Mouse (Mus musculus): Measurements from ENCODE around the gene Utp6.

Gene Utp6

GRCm38 (mm10) chr11:79901146-79901545, 61.0 kb downstream of the Utp6 start:
- in situ Hi-C loops (cut with MboI; ENCODE audit: low pct_unique_long_range_greater_than_20kb in 1 of 2, low sequenced_read_pairs in 2 of 2, unreplicated experiment in 1 of 2), result loop anchor here in 1 of 2 experiments (25.0 kb wide), 1 partner anchor 314 kb away; the partner anchor contains the start of gene Rab11fip4

DNA sequence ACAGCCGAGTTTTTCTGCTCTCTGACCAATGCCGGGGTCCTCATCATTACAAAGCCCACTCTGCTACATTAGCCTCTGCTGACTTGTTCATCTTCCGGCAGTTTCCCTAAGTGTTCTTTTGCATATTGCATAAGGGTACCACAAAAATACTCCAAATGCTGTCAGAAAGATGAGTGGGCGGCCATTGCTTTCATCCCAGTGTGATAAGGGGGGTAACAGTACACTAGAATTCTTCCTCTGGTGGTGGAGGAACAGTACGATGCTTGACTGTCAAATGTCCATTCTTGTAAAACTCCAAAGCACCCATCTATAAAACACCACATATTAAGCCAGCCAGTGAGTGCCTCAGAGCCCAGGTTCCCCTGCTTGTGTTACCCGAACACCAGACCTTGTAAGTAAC, 69.9 kb downstream of the Utp6 start:
- in situ Hi-C loops (cut with MboI; ENCODE audit: low pct_unique_long_range_greater_than_20kb in 1 of 2, low sequenced_read_pairs in 2 of 2, unreplicated experiment in 1 of 2), result no loop called here

GRCm38 (mm10) chr11:79890822-79891221, 71.4 kb downstream of the Utp6 start:
- in situ Hi-C loops (cut with MboI; ENCODE audit: low pct_unique_long_range_greater_than_20kb in 1 of 2, low sequenced_read_pairs in 2 of 2, unreplicated experiment in 1 of 2), result no loop called here

DNA sequence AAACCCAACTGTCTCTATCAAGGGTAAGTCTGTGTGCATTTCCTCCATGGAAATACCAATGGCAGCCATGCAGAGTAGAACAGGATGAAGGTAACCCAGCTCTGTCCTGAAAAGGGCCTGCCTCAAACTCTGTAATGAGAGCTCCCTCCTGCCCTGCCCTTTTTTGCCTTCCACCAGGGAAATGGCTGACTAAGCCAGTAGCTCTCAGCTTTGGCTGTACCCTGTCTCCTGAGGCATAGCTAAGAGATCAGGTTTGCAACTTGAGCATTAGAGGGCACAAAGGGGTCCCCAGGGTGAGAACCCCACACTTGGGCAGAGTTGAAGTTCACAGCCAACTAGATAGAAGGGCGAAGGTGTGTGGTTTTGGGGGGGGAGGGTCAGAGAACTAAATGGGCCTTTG, 75.2 kb downstream of the Utp6 start:
- in situ Hi-C loops (cut with MboI; ENCODE audit: low pct_unique_long_range_greater_than_20kb in 1 of 2, low sequenced_read_pairs in 2 of 2, unreplicated experiment in 1 of 2), result no loop called here

DNA sequence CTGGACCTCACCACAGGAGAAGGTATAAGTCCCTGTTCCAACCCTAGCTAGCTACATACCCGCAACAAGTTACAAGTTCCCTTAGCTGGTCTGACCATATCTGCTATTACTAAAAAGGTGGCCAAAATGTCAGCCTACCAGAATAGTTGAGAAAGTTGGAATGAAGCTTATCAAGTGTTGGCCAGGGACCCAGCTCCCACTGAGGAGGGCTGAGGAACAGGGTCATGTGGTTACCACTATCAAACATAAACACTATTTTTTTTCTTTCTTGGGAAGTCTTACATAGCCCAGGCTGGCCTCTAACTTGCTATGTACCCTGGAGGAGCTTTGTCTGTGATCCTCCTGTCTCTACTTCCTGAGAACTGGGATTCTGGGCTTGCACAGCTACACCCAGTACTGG, 75.8 kb downstream of the Utp6 start:
- in situ Hi-C loops (cut with MboI; ENCODE audit: low pct_unique_long_range_greater_than_20kb in 1 of 2, low sequenced_read_pairs in 2 of 2, unreplicated experiment in 1 of 2), result no loop called here

GRCm38 (mm10) chr11:79885713-79886393, 76.3 kb downstream of the Utp6 start:
- in situ Hi-C loops (cut with MboI; ENCODE audit: low pct_unique_long_range_greater_than_20kb in 1 of 2, low sequenced_read_pairs in 2 of 2, unreplicated experiment in 1 of 2), result no loop called here

GRCm38 (mm10) chr11:79884784-79885183, 77.4 kb downstream of the Utp6 start:
- in situ Hi-C loops (cut with MboI; ENCODE audit: low pct_unique_long_range_greater_than_20kb in 1 of 2, low sequenced_read_pairs in 2 of 2, unreplicated experiment in 1 of 2), result no loop called here
